ENCODE assay signal across 11 mouse cellular contexts in genomic region chr9:68941037-68941436, GRCm38 (mm10).
DNase-seq lines count a peak whose midpoint lies in the region; ATAC-seq and TF ChIP-seq lines count a peak whose summit lies in the region.
"Had no signal": no experiment of that assay in that cellular context is flagged by ENCODE, and none has a peak within 500 bp of the region (broad histone marks: within the 10 kb centered on the region; RNA-seq: fewer than 3 reads in every experiment).

No protein-coding gene starts in this region.

- 0 out of 2 replicates have a peak, but pooled peaks cover 7% of the 10 kb centered on the region for H3K4me1 ChIP-seq in heart, embryonic 12.5 days (replicated peaks)
- no peaks in the 10 kb centered on the region for H3K4me1 ChIP-seq in kidney, postnatal 0 days (replicated peaks; ENCODE audit: insufficient read depth, low read length)
- peaks cover 4% of the 10 kb centered on the region; the same call in 1 of the 2 replicates for H3K4me1 ChIP-seq in hindbrain, embryonic 12.5 days
- H3K4me1 ChIP-seq: lung, embryonic 15.5 days; stomach, embryonic 15.5 days had no signal

- no peak overlapping the region for H3K4me3 ChIP-seq in heart, embryonic 12.5 days
- H3K4me3 ChIP-seq in gastrocnemius, adult 2 months: peak overlapping the region; percentile 45
- H3K4me3 ChIP-seq in kidney, postnatal 0 days (replicated peaks; ENCODE audit: low read depth, low read length): no peak overlapping the region
- H3K4me3 ChIP-seq in hindbrain, embryonic 12.5 days: no peak overlapping the region
- H3K4me3 ChIP-seq: lung, embryonic 15.5 days; stomach, embryonic 15.5 days had no signal

- TF ChIP-seq CTCF in gastrocnemius, adult 2 months (IDR thresholded peaks at IDR 0.05): no peak
- no peak for TF ChIP-seq CTCF in kidney, postnatal 0 days (IDR thresholded peaks at IDR 0.05; ENCODE audit: low read depth)

- H3K27me3 ChIP-seq in heart, embryonic 12.5 days (replicated peaks): no peaks in the 10 kb centered on the region
- H3K27me3 ChIP-seq in kidney, postnatal 0 days (ENCODE audit: insufficient read depth, low read length): no peaks in the 10 kb centered on the region
- peaks cover 2% of the 10 kb centered on the region for H3K27me3 ChIP-seq in hindbrain, embryonic 12.5 days
- H3K27me3 ChIP-seq: lung, embryonic 15.5 days; stomach, embryonic 15.5 days had no signal

- no peak overlapping the region for H3K9ac ChIP-seq in heart, embryonic 12.5 days
- H3K9ac ChIP-seq in kidney, postnatal 0 days (ENCODE audit: low read depth, low read length): no peak overlapping the region
- no peak overlapping the region for H3K9ac ChIP-seq in hindbrain, embryonic 12.5 days
- H3K9ac ChIP-seq: lung, embryonic 15.5 days; stomach, embryonic 15.5 days had no signal

- peak; percentile 83 to 92 for DNase-seq in heart, adult 18-20 months
- DNase-seq in adipocyte (ENCODE audit: low spot score): peak; percentile 16
- DNase-seq in gastrocnemius, adult 2 months: peak; percentile 76
- DNase-seq in kidney, postnatal 0 days (ENCODE audit: low spot score): peak; percentile 15
- peak; percentile 40 to 71 for DNase-seq in right cerebral cortex, postnatal 36 days (ENCODE audit: low spot score in 2 of 2)
- no peak for DNase-seq in embryo, embryonic 11 days

- H3K4me2 ChIP-seq in heart, embryonic 12.5 days: no peak overlapping the region
- H3K4me2 ChIP-seq in kidney, postnatal 0 days (ENCODE audit: low read length): no peak overlapping the region
- H3K4me2 ChIP-seq in hindbrain, embryonic 12.5 days (replicated peaks): no peak overlapping the region
- H3K4me2 ChIP-seq: lung, embryonic 15.5 days; stomach, embryonic 15.5 days had no signal

- no peak for ATAC-seq in heart, embryonic 12.5 days (ENCODE audit: insufficient number of reproducible peaks, low FRiP score)
- peak; percentile 75; the same call in 1 of the 2 replicates for ATAC-seq in kidney, postnatal 0 days (replicated peaks; ENCODE audit: low FRiP score, low read depth)
- no peak for ATAC-seq in hindbrain, embryonic 12.5 days (ENCODE audit: low FRiP score)

- 0 out of 2 replicates have a peak, but pooled peaks cover 5% of the 10 kb centered on the region for H3K9me3 ChIP-seq in heart, embryonic 12.5 days (replicated peaks)
- H3K9me3 ChIP-seq in kidney, postnatal 0 days (replicated peaks; ENCODE audit: low read length): no peaks in the 10 kb centered on the region
- no peaks in the 10 kb centered on the region for H3K9me3 ChIP-seq in hindbrain, embryonic 12.5 days (replicated peaks)
- H3K9me3 ChIP-seq: lung, embryonic 15.5 days; stomach, embryonic 15.5 days had no signal

- intact Hi-C loops in gastrocnemius, adult 2 months (cut with DNase I): no loop called here

- no peak overlapping the region for H3K27ac ChIP-seq in heart, embryonic 12.5 days (ENCODE audit: poor library complexity, severe bottlenecking)
- H3K27ac ChIP-seq in gastrocnemius, adult 2 months: peak overlapping the region; percentile 81
- no peak overlapping the region for H3K27ac ChIP-seq in kidney, postnatal 0 days
- no peak overlapping the region for H3K27ac ChIP-seq in hindbrain, embryonic 12.5 days
- H3K27ac ChIP-seq: lung, embryonic 15.5 days; stomach, embryonic 15.5 days had no signal

- WGBS in heart, embryonic 12.5 days: 77% methylated on average over 7 of the region's 7 CpGs
- 63% methylated on average over 7 of the region's 7 CpGs for WGBS in kidney, postnatal 0 days
- 72% methylated on average over 7 of the region's 7 CpGs for WGBS in hindbrain, embryonic 12.5 days

- no peaks in the 10 kb centered on the region for H3K36me3 ChIP-seq in heart, embryonic 12.5 days
- no peaks in the 10 kb centered on the region for H3K36me3 ChIP-seq in kidney, postnatal 0 days (ENCODE audit: insufficient read depth, low read length)
- no peaks in the 10 kb centered on the region for H3K36me3 ChIP-seq in hindbrain, embryonic 12.5 days
- H3K36me3 ChIP-seq: G1E; lung, embryonic 15.5 days; stomach, embryonic 15.5 days had no signal
